Mouse (Mus musculus) ES-E14 (cell line): ENCODE data around the gene Olfr102. TPM values are rescaled to one million over a fixed set of nuclear protein-coding genes. Genes with fewer than 3 reads are reported as not detected.

Experiments used
- DNase-seq: peaks from one replicate; pipeline ENCODE4 v3.0.0-alpha.2; 2013; ENCODE audit warnings: low read depth, low spot score
- H3K27ac ChIP-seq: 2 replicates; pipeline ENCODE4 v1.5.1; 2012; ENCODE audit warnings: low read depth, mild to moderate bottlenecking, low read length, moderate library complexity, mixed read lengths; ENCODE audit not compliant: poor library complexity, insufficient read depth, severe bottlenecking
- H3K36me3 ChIP-seq: 2 replicates; pipeline ENCODE4 v1.6.1; 2012; ENCODE audit warnings: mild to moderate bottlenecking, low read length, moderate library complexity, mixed read lengths; ENCODE audit not compliant: control insufficient read depth, poor library complexity, insufficient read depth, severe bottlenecking
- H3K4me1 ChIP-seq, 2 experiments: fragments of 150-350 bp in 1 of 2; sonication (generic) in 1 of 2; 2 replicates each; pipeline ENCODE4 v1.6.1; 2012; ENCODE audit warnings: low read length in 2 of 2, mild to moderate bottlenecking in 1 of 2, mixed read lengths in 1 of 2; ENCODE audit not compliant: control insufficient read depth in 2 of 2, insufficient read depth in 2 of 2, poor library complexity in 1 of 2
- H3K4me3 ChIP-seq, 2 experiments: fragments of 150-350 bp in 1 of 2; sonication (generic) in 1 of 2; 2 replicates each; pipeline ENCODE4 v1.5.1; 2012; ENCODE audit warnings: low read length in 2 of 2, low read depth in 1 of 2, mild to moderate bottlenecking in 1 of 2, mixed read lengths in 1 of 2; ENCODE audit not compliant: insufficient read depth in 1 of 2, poor library complexity in 1 of 2, severe bottlenecking in 1 of 2
- H3K9ac ChIP-seq: 2 replicates; pipeline ENCODE4 v1.6.1; 2012; ENCODE audit warnings: low read depth, mild to moderate bottlenecking, low read length, mixed read lengths; ENCODE audit not compliant: poor library complexity, insufficient read depth, severe bottlenecking
- H3K9me3 ChIP-seq: fragments of 150-350 bp; sonication (generic); 2 replicates; pipeline ENCODE4 v1.6.1; 2012; ENCODE audit warnings: low read depth, mild to moderate bottlenecking, low read length; ENCODE audit not compliant: control insufficient read depth, insufficient read depth
- CHD2 ChIP-seq: IDR thresholded peaks from 2 replicates; pipeline ENCODE4 v1.6.1; 2014; ENCODE audit warnings: mild to moderate bottlenecking, low read depth, low read length, inconsistent platforms
- HCFC1 ChIP-seq: IDR thresholded peaks from 2 replicates; pipeline ENCODE4 v1.6.1; 2012; ENCODE audit warnings: low read length, inconsistent platforms, borderline replicate concordance; ENCODE audit not compliant: insufficient read depth
- MAFK ChIP-seq: IDR thresholded peaks from 2 replicates; pipeline ENCODE4 v1.6.1; 2014; ENCODE audit warnings: mild to moderate bottlenecking, low read depth, low read length, inconsistent platforms; ENCODE audit not compliant: insufficient read depth
- ZC3H11A ChIP-seq: IDR thresholded peaks from 2 replicates; pipeline ENCODE4 v1.6.1; 2012; ENCODE audit warnings: low read depth, mild to moderate bottlenecking, inconsistent platforms, low read length, borderline replicate concordance
- ZNF384 ChIP-seq: IDR thresholded peaks from 2 replicates; pipeline ENCODE4 v1.6.1; 2012; ENCODE audit warnings: low read depth, low read length, inconsistent platforms
- in situ Hi-C, 2 experiments: fragments of 600-800 bp; cut with MboI; formaldehyde crosslinking; loops; one replicate each; pipeline ENCODE4 v1.15.1; 2025; ENCODE audit warnings: low sequenced_read_pairs in 2 of 2, inconsistent platforms in 1 of 2; ENCODE audit not compliant: unreplicated experiment in 2 of 2
- total RNA-seq: library from RNA; depleted of rRNA; stranded (reverse); fragments of 300-350 nt; gene quantifications from 2 replicates; pipeline ENCODE4 v1.2.3, GENCODE M21; 2012; rRNA removed

Gene Olfr102
- not detected in 2 replicates for total RNA-seq

DNA sequence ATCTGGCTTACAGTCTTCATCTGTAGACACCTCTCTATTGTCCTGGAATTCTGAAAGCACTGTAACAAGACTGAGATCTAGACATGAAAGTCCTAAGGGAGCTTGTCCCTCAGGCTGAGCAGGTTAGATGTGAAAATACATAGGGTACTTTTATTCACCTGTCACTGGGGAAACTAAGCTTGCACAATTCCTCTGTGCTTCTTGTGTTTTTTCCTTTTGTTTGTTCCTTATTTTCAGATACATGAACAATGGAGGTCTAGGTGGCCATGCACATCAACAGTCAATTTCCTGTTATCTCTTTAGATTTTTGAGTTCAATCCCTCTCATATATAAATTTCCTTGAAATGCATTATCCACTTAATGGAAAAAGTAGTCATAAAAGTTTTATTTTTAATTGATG, at the start of gene Olfr102:
TSS of gene Olfr102 (minus strand) at position 101 of the 400 bp plus-strand sequence.
- TF ChIP-seq CHD2: no peak
- TF ChIP-seq HCFC1: no peak
- no peak for TF ChIP-seq ZC3H11A
- no peak for TF ChIP-seq ZNF384
- no peak for TF ChIP-seq MAFK
- no peaks in the 10 kb centered on the region for H3K4me1 ChIP-seq
- in situ Hi-C loops: loop anchor here in 1 of 2 experiments (25.0 kb wide), 1 partner anchor 1245 kb away; the partner anchor contains the start of gene Esp34
- no peaks in the 10 kb centered on the region for H3K9me3 ChIP-seq
- no peak within 1 kb of the TSS for H3K27ac ChIP-seq
- H3K9ac ChIP-seq: no peak within 1 kb of the TSS
- no peak within 1 kb of the TSS for H3K4me3 ChIP-seq
- no peak for DNase-seq
- H3K36me3 ChIP-seq: no peaks in the 10 kb centered on the region

- H3K4me1 ChIP-seq: no peaks in the 10 kb centered on the region
- no peaks in the 10 kb centered on the region for H3K36me3 ChIP-seq
- H3K9ac ChIP-seq: no peak within 1 kb of the TSS
- in situ Hi-C loops: no loop called here
- no peak within 1 kb of the TSS for H3K27ac ChIP-seq
- no peak for TF ChIP-seq ZNF384
- no peaks in the 10 kb centered on the region for H3K9me3 ChIP-seq
- no peak within 1 kb of the TSS for H3K4me3 ChIP-seq
- no peak for DNase-seq
Observed at GRCm38 (mm10) chr17:37359282-37359681, 42.4 kb upstream of the Olfr102 start, which contains the start of gene Olfr104-ps. TSS of gene Olfr104-ps (plus strand) at chr17:37359582.

GRCm38 (mm10) chr17:37339598-37339997, 22.7 kb upstream of the Olfr102 start, which contains the start of gene Olfr103:
TSS of gene Olfr103 (minus strand) at chr17:37339698.
- H3K9ac ChIP-seq: no peak within 1 kb of the TSS
- in situ Hi-C loops: loop anchor here in 1 of 2 experiments (25.0 kb wide), 1 partner anchor 1223 kb away; the partner anchor contains the start of gene Esp34
- H3K4me1 ChIP-seq: no peaks in the 10 kb centered on the region
- no peak within 1 kb of the TSS for H3K4me3 ChIP-seq
- no peak within 1 kb of the TSS for H3K27ac ChIP-seq
- H3K36me3 ChIP-seq: no peaks in the 10 kb centered on the region
- TF ChIP-seq CHD2 (no peak), HCFC1 (no peak), ZNF384 (no peak), MAFK (no peak), ZC3H11A (no peak)
- no peak for DNase-seq
- no peaks in the 10 kb centered on the region for H3K9me3 ChIP-seq

- DNase-seq: no peak
- Histone ChIP-seq H3K9me3 (no peaks in the 10 kb centered on the region), H3K27ac (no peak overlapping the region), H3K9ac (no peak overlapping the region), H3K4me3 (no peak overlapping the region), H3K4me1 (no peaks in the 10 kb centered on the region), H3K36me3 (no peaks in the 10 kb centered on the region)
- in situ Hi-C loops: loop anchor here in 1 of 2 experiments (25.0 kb wide), 1 partner anchor 1252 kb away; the partner anchor contains the start of gene Esp34
- TF ChIP-seq CHD2: no peak
- no peak for TF ChIP-seq MAFK
- no peak for TF ChIP-seq ZNF384
- no peak for TF ChIP-seq ZC3H11A
- no peak for TF ChIP-seq HCFC1
Observed at GRCm38 (mm10) chr17:37310146-37310699, 6.6 kb downstream of the Olfr102 start.

GRCm38 (mm10) chr17:37308483-37308882, 8.4 kb downstream of the Olfr102 start:
- TF ChIP-seq ZNF384: no peak
- 0 out of 2 replicates have a peak, but pooled peaks have one; percentile 23 for TF ChIP-seq ZC3H11A
- no peak for TF ChIP-seq MAFK
- TF ChIP-seq CHD2: no peak
- no peak overlapping the region for H3K9ac ChIP-seq
- H3K27ac ChIP-seq: no peak overlapping the region

More at GRCm38 (mm10) chr17:37308483-37308882, 8.4 kb downstream of the Olfr102 start:
- Histone ChIP-seq H3K36me3 (no peaks in the 10 kb centered on the region), H3K9me3 (no peaks in the 10 kb centered on the region), H3K4me3 (no peak overlapping the region), H3K4me1 (no peaks in the 10 kb centered on the region)
- in situ Hi-C loops: loop anchor here in 1 of 2 experiments (25.0 kb wide), 1 partner anchor 1254 kb away; the partner anchor contains the start of gene Esp34
- peak; percentile 8 for DNase-seq
